Mouse (Mus musculus) urinary bladder, postnatal 14 days (tissue): ENCODE measurements around the gene Edaradd.
"Not testable (repeated sequence)": the region's sequence is repeated elsewhere in the genome, so short reads cannot be mapped to it uniquely, and the experiment has no call there.

Experiments
- DNase-seq: peaks from one replicate; pipeline ENCODE4 v3.0.0; 2021; ENCODE audit warnings: low spot score

Edaradd gene

DNA sequence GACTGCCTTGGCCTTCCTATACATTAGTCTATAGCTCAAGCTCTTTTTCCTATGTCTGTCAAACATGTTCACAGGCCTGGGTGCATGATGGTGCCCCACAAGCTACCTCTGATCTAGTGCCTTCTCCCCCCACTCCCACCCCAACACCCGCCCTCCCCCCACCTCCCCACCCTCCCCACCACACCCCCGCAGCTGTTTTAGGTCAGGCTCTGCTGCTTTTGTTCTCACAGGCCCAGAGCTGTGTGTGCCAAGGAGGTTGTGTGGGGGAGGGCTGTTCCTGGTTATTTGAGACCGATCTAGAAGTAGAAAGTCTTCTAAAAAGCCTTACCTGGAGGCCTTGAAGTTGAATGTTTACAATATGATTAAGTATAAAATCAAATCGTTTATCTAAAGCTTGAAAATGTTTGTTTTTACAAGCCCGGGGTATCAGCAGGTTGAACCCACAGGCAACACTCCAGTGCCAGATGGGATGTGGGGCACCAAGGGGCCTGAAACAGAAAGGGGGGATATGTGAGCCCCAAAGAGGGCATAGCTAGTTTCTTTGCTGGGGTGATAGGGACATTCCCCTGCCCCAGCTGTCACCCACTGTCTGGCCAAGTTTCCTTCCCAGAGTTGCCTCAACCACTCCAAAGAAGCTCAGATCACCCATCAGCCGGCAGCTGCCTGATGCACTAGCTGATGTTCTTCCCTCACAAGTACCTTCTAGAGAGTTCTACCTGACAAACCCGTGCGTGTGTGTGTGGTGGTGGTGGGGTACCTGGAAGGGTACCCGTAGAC, 8.9 kb downstream of the Edaradd start:
- DNase-seq: peak; percentile 53

DNA sequence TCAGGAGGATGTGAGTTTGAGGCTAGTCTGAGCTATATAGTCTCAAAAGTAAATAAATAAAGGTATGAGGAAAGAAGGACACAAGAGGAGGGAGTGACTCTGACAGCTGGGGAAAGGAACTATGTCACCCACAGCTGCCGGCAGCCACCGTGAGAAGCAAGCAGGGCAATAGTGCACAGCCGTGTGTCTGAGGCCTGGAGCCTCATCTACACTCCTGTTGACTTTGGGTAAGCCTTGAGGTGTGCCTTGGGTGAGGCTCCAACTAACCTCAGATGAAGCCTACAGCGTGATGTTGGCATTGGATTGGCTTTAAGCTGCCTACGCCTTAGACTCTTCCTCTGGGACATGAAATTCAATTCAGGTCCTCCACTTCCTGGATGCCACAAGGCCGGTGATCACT, 10.2 kb downstream of the Edaradd start:
- DNase-seq: no peak

DNA sequence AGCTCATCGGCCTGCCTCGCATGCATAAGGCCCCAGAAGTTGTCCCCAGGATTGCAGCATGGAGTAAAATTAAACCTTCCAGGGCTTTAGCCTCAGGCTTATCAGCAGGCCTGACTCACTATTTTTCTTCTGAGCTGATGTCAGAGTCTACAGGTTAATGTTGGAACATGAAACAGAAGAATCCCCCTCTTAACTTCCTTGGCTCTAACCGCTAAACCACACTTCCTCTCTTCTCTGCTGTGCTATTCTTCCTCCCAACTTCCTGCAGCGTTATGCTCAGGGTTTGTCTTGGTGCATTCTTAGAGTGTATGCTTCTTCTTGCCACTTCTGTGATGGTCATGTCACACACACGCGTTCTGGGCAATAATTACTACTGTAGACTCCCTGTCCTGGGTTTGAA, 12.8 kb downstream of the Edaradd start:
- no peak for DNase-seq

DNA sequence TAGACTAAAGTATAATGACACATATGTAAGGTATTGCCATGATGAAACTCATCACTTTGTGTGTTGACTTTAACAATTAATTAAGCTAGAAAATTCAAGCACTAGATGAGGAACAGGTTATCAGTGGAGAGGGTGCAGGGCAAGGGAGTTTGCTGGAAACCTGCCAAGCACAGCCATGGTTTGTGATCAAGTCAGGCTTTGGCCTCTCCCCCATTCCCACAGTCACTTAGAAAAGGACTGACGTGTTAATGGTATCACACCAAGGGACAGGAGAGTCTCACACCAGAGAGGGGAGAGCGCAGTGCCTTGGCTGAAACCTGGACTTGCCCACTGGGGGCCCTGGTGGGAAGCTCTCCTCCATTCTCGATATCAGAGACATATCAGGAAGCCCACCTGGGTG, 14.9 kb downstream of the Edaradd start:
- no peak for DNase-seq

DNA sequence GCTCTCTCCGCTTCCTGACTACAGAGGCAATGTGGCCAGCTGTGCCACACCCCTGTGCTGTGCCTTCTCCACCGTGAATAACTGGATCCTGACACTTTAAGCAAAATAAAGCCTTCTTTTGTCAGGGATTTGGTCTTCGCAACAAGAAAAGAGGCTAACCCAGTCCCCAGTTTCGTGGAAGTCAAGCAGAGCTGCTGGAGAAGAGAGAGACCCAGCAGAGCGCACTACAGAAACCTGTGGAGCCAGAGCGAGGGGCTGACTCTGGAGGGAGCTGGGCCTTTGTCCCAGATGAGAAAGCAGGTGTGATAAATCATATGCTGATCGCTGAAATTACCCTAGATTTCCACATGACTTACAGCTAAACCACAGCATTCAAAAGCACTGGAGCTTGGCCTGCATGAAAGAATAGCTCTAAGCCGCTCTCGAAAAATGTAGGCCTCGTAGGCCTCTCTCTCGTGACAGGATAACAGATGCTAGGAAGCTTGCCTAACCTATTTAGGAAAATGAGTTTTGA, 16.9 kb downstream of the Edaradd start:
- DNase-seq: no peak

DNA sequence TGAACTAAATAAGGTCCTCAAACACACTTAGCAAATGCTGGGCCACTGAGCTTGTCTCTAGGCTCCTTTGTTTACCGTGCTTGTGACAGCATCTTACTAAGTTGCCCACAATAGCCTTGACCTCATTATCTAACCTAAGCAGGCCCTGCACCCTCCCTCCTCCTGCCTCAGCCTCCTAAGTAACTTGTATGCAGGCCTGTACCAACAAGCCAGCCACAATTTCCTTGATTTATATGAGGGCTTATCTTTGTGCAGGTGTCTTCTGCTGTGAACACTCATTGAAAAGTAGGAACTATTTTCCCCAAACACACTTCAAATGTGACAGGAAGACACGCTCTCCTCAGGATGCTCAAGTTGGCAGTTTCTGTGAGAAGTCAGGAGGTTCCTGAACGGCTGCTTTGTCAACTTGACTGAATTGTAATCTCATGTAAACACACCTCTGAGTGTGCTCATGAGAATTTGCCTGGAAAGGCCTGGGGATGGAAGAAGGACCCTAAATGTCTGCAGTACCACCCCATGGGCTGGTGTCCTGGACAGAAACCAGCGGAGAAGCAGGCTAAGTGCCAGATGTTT, 17.5 kb downstream of the Edaradd start:
- DNase-seq: no peak

DNA sequence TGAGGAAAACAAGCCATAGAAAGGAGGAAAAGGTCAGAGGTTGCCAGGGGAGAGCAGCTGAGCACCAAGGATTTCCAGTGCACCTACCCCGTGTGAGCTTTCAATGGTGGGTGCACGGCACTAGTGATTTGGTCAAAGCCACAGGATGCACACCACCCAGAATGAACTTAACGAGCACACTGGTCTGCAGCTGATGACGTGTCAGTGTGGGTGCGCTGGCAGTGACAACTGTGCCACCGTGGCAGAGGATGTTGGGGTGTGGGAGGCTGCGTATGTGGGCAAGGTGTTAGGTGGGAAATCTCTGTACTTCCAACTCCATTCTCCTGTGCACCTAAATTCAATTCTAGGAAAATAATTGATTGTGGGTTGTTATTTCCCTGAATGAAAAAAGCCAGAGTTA, 21.1 kb downstream of the Edaradd start:
- no peak for DNase-seq

DNA sequence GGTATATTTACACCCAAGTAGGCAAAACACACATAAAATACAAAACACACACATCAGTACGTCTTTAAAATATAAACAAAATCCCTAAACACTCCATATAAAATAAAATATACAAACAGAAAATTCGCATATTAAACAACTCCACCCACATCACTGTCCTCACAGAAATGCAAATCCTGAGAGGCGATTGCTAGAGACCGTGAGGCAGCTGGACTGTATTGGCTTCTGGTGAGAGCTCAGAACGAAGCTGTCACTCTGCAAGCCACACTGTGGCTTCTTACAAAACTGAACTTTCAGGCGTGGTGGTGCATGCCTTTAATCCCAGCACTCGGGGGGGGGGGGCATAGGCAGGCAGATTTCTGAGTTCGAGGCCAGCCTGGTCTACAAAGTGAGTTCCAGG, 22.4 kb downstream of the Edaradd start:
- DNase-seq: no peak

DNA sequence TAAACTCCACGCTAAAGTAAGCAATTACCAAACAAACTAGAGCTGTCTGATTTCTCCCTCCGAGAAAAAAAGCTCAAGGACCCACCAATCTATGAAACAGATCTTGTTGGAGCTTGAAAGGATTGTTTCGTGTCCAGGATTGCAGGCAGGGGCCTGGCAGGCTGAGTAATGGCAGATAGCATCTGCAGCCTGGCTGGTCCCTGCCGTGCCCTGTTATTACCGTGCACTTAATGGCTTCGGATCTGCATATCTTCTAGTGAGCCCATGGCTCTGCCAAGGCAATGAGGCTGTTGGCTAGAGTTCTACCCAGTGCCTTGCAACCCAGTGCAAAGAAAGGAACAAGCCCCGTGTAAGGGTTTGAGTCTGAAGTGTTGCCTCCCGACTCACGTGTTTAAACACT, 25.5 kb downstream of the Edaradd start:
- DNase-seq: peak; percentile 66

DNA sequence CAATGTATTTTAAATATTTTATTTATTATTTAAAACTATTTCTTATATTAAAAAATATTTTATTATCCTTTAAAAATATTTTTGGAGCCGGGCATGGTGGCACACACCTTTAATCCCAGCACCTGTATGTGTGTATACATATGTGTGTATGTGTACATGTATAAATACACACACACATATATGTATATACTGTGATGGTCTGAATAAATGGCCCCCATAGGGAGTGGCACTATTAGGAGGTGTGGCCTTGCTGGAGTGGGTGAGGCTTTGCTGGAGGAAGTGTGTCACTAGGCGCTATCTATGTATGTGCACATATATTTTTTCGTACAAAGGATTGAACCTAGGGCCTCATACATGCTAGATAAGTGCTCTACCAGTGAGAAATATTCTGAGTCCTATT, 27.7 kb downstream of the Edaradd start:
- no peak for DNase-seq

DNA sequence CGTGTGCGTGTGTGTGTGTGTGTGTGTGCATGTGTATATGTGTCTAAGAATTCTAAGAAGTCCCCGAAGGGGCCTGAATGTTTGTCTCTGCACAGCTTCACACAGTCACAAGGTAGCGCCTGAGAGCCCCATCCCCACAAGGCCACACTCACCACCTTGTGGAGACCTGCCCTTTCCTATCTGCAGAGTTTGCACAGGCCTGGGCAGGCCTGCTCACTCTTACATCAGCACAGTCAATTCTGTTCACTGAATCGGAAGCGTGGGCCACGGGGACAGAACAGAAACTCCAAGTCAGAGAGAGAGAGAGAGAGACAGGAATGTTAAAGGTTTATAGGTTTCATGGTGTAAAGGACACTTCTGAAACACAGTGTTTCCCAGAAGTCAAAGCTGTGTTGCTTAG, 34.6 kb downstream of the Edaradd start:
- peak; percentile 78 for DNase-seq

DNA sequence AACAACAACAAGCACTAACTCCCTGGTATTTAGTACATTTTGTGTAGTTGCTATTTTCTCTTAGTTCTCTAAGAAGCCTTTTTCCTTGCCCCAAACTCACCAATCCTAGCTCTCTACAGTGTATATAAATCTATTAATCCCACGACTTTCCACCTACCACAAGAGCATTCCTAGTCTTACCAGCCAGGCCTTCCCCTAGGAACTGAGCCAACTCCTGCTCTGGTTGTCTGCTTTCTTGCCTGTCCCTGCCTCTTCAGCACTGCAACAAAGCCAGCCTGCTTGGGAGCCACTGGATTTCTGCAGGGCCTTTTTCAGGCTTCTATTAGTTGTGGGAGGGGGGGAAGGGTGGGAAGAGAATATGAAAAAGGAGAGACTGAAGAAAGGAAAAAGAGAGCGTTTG, 35.0 kb downstream of the Edaradd start:
- DNase-seq: no peak

DNA sequence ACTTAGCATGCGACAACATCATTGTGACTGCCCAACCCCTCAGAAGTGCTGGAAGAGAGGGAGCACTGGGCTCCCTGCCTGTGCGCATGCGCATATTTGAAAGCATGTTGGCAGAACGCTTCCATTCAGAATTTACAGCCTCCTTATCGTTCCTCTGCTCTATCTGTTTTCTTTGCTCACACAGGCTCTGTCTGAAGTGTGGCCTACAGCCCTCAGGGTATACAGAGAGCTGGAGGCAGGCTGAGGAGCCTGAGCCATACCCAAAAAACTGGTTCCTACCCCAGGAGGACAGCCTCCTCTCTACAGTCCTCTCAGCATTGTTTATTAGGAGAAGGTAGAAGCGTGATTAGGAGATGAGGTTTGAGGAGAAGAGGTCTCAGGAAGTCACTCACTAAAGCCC, 40.4 kb downstream of the Edaradd start:
- peak; percentile 28 for DNase-seq

DNA sequence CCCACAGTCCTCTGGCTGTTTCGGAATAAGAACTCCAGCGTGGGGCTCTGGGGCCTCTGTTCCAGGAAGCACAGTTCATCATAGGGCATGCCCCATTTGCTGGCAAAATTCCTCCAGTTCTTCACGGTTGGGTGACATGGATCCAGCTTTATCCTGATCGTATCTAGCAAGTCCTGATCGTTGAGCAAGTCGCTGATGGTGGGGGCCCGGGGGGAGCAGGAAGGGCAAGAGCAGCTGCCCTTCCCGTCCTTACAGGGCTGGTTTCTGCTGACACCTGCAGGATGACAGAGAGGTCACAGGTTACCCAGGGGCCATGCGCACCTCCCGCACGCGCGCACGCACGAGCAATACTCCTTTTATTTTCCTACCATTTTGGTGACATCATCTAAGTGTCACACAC, 41.9 kb downstream of the Edaradd start:
- peak; percentile 22 for DNase-seq

DNA sequence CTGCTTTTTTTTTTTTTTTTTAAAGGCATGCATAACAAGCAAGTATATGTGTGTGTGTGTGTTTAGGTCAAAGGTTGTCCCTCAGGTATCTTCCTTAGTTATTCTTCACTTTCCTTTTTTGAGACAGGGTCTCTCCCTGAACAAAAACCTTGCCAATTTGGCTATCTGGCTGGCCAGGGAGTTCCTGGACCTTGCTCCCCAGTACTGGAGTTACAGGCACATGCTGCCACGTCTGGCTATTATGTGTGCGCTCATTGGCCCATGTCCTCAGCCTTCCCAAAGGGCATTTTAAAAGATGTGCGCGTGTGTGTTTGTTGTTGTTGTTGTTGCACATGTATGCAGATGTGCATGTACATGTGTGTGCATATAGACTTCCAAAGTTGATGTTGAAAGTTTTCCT, 43.4 kb downstream of the Edaradd start:
- no peak for DNase-seq

DNA sequence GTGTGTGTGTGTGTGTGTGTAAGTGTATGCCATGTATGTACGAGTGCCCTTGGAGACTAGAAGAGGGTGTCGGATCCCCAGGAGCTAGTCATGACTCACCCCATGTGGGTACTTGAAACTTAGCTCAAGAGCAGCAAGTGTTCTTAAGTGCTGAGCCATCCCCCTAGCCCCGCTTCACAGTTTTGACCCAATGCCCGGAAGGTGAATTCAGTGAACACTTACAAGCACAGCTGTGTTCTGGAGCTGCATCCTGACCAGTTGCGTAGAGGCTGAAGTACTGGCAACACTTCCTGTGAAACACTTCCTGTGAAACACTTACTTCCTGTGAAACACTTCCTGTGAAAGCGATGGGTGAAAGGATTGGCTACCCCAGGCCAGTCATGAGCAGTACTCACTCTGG, 45.0 kb downstream of the Edaradd start:
- no peak for DNase-seq

DNA sequence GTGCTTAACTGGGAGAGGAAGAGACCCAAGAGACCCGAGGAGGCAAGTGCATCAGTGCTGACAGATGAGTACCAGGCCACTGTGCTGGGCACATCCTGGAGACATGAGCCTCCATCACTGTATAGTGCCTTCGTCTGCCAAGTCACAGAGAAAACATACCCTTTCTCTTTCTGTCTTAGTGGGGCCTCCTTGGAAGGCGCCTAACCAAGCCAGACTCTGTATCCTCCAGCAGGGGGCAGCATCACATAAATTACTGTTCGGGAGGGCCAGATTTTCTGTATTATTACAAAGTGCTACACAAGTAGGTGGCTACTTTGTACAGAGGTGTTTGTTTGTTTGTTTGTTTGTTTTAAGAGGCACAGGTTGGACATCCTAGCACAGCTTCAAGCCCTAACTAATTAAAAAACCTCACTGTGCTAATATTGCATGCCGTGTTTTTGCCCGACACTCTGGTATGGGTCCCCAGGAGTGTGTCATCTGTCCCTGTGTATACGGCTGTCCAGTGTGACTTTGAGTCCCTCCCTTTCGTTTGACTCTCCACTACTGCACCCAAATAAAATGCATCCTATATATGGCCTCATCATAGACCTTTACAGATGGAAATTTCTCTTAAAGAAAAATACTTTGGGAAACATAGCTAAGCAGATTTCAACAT, 46.4 kb downstream of the Edaradd start:
- peak; percentile 76 for DNase-seq

DNA sequence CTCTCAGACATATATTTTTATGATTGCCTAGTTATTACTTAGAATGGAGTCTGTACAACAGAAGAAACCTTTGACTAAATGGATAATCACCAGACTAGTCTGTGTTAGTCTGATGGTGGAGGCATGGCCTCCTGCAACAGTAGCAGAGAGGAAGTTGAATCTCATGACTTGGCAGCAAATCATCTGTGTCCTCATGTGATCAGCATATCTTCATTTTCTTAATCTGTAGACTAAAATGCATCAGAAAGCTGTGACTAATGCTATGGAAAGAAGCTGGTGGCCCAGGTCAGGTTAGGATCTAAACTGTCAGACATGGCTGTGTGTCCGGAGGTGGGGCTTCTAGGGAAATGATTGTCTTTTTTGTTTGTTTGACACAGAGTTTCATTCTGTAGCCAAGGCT, 51.8 kb downstream of the Edaradd start:
- no peak for DNase-seq

DNA sequence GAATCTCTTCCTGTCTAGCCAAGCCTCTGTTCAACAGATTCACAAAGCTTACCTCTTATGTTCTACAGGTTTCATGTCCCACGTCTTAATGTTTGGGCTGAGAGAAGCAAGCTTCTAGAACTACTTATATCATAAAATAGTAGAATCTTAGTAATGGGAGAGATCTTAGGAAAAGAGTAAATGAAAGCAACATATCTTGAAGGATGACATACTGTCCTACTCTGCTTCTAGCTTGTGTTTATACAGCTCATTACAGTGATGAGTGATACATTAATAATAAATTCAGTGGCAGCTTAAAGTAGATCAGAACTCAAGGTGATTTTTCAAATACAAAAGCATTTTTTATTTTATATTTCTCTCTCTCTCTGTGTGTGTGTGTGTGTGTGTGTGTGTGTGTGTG, 55.4 kb downstream of the Edaradd start, which contains the start of gene Lgals8:
Lgals8 (minus strand) TSS at position 101 of the 400 bp plus-strand sequence.
- no peak for DNase-seq

DNA sequence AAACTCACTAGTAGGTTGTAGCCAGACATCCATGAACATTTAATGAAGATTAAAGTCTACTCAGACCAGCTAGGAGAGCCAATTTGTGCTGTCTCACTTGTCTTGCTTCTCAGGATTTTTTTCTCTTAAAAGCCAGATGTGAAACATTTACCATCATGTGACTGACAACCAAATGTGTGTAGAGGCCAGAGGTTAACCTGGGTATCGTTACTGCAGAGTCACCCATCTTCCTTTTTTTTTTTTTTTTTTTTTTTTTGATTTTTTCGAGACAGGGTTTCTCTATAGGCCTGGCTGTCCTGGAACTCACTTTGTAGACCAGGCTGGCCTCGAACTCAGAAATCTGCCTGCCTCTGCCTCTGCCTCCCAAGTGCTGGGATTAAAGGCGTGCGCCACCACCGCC, 56.1 kb downstream of the Edaradd start:
- not testable (repeated sequence) for DNase-seq

DNA sequence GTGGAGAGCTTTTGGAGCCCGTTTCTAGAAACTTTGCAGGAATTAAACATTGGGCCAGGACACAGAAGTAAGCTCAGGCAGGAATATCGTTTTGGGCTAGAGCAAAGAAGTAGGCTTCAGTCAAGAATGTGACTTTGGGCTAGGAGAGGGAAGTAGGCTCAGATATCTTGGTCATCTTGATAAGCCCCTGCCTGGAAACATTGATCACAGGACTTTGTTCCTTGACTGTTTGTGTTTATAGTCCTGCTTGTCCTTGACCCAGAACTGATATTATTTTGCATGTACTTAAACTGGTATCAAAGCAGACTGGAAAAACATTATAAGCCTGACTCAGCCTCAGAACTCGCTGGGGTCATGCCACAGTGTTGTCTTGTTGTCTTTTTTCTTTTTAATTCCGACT, 57.6 kb downstream of the Edaradd start:
- DNase-seq: no peak

DNA sequence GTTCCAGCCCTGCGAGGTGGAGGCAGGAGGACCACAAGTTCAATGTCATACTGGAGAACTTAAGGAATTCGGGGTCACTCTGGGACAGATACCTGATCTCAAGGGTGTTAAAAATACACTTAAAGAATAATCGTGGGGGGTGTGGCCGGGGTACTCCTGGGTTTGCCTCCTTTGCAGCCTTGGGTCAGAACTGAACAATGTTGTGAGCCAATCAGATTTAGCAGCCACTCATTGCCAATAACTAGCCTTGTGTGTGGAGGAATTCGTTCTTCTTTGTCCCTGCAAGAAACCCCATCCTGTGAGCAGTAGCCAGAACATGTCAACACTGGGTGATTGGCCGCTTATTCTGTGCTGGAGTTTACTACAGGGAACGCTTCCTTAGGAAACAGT, 58.5 kb downstream of the Edaradd start:
- DNase-seq: peak; percentile 13
